Mouse (Mus musculus) heart, embryonic 10.5 days (tissue): ENCODE measurements at regions not wholly inside any gene's neighbourhood (a gene's known extent, or its start where the extent isn't known, plus 50 kb on each side); places are given as distances from the start of the nearest gene placed in this dataset.

Experiments used
- DNase-seq: peaks from one replicate; pipeline ENCODE4 v3.0.0-alpha.2; 2017; ENCODE audit warnings: low spot score
- H3K27ac ChIP-seq: fragments of 300-500 bp; sonication (generic); 2 replicates; pipeline ENCODE4 v1.5.1; 2016; ENCODE audit warnings: mild to moderate bottlenecking
- H3K27me3 ChIP-seq: fragments of 300-500 bp; sonication (generic); 2 replicates; pipeline ENCODE4 v1.6.1; 2016; ENCODE audit warnings: mild to moderate bottlenecking; ENCODE audit not compliant: poor library complexity, insufficient read depth, severe bottlenecking
- H3K36me3 ChIP-seq: fragments of 300-500 bp; sonication (generic); 2 replicates; pipeline ENCODE4 v1.6.1; 2016; ENCODE audit warnings: mild to moderate bottlenecking, moderate library complexity
- H3K4me1 ChIP-seq: fragments of 300-500 bp; sonication (generic); 2 replicates; pipeline ENCODE4 v1.6.1; 2016; ENCODE audit warnings: mild to moderate bottlenecking
- H3K4me3 ChIP-seq: fragments of 300-500 bp; sonication (generic); 2 replicates; pipeline ENCODE4 v1.5.1; 2016; ENCODE audit warnings: mild to moderate bottlenecking, moderate library complexity
- H3K9me3 ChIP-seq: fragments of 300-500 bp; sonication (generic); 2 replicates; pipeline ENCODE4 v1.6.1; 2016; ENCODE audit warnings: mild to moderate bottlenecking, moderate library complexity
- WGBS: fragments of 180-500 bp; shearing (Covaris S2); methylation state at CpG from one replicate; pipeline ENCODE4 v1.1.7; 2016; 5-methylcytosine and 5-hydroxymethylcytosine counted together

DNA sequence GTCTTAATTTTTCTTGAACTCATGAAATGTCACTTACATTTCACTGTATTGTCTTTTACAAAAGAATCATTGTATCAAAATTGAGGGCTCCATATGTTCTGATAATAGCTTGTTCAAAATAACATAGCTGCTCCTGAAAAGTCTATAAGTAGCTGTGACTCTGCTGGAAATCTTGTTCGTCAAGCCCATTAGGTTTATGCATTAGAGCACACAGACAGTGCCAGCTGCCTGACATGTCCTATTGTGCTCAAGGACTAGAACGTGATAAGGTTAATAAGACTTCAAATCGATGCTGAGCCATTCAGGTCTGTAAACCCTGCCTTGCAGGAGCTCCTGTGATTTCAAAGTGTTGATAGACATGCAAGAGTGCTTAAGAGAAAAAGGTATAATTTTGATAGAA is 438.0 kb downstream of the Fam198b start:
- Histone ChIP-seq H3K36me3 (no peaks in the 10 kb centered on the region), H3K9me3 (no peaks in the 10 kb centered on the region), H3K27ac (no peak overlapping the region), H3K27me3 (no peaks in the 10 kb centered on the region), H3K4me1 (no peaks in the 10 kb centered on the region), H3K4me3 (no peak overlapping the region)
- DNase-seq, result no peak
- WGBS, result 70% methylated on average over 3 of the region's 3 CpGs

DNA sequence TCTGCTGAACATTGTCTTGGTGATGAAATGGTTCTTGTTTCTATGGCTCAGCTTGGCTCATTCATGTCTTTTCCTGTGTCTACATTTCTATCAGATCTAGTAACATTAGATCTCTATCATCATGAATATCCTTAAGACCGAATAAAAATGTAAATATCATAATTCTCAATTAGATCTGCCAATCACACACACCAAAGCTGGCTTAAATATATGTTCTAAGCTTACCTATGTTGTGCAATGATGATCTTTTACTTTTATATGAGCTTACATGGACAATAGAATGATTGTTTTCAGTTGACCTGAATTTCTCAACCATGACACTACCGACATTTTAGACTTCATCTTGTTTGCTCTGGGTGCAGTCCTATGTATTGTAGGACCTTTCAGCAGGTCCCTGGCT is 440.4 kb downstream of the Fam198b start:
- H3K9me3 ChIP-seq, result no peaks in the 10 kb centered on the region
- 77% methylated on average over 2 of the region's 2 CpGs for WGBS
- no peak for DNase-seq
- no peak overlapping the region for H3K27ac ChIP-seq
- no peak overlapping the region for H3K4me3 ChIP-seq
- no peaks in the 10 kb centered on the region for H3K4me1 ChIP-seq
- no peaks in the 10 kb centered on the region for H3K36me3 ChIP-seq
- no peaks in the 10 kb centered on the region for H3K27me3 ChIP-seq

DNA sequence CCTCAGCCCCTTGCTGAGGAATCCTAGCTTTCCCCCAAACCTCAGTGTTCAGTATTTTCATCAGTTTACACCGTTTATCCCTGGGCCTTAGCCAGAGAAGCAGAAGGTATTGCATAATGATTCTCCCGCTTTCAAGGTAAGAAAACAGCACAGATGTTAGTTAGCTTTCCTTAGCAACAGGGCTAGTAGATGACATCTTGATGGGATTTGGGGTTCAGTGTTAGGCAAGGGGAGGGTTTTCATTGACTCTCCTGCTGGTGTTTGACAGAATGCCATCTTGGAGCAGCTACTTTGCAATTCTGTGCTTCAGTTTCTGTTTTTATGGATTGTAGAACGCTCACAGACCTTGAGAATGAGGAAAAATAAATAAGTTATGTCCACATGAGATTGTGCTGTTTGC is 447.4 kb downstream of the Fam198b start:
- Histone ChIP-seq H3K36me3 (no peaks in the 10 kb centered on the region), H3K27me3 (no peaks in the 10 kb centered on the region), H3K4me3 (no peak overlapping the region), H3K27ac (no peak overlapping the region), H3K4me1 (no peaks in the 10 kb centered on the region), H3K9me3 (no peaks in the 10 kb centered on the region)
- 74% methylated on average over 3 of the region's 3 CpGs for WGBS
- no peak for DNase-seq

DNA sequence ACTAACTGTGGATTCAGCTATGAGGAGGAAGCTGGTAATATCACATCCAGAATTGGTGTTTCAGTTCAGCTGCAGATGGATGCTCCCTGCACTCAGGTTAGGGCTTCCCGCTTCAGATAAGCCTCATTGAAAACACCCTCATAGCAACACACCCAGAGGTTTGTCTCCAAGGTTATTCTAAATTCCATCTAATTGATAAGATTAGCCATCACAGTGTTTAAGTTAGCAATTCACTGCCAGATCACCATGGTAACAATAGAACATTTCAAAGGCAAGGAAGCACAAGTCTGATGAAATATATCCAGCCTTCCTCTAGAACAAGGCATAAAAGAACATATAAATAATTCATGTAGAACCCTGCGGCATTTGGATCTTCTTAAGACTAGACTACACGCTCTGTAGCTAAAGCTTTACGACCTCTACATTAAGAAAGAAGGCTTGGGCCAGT is 450.1 kb downstream of the Fam198b start:
- no peak overlapping the region for H3K4me3 ChIP-seq
- no peaks in the 10 kb centered on the region for H3K36me3 ChIP-seq
- H3K27me3 ChIP-seq, result no peaks in the 10 kb centered on the region
- DNase-seq, result no peak
- H3K27ac ChIP-seq, result no peak overlapping the region
- H3K4me1 ChIP-seq, result no peaks in the 10 kb centered on the region
- no peaks in the 10 kb centered on the region for H3K9me3 ChIP-seq
- WGBS, result 81% methylated on average over 4 of the region's 4 CpGs

DNA sequence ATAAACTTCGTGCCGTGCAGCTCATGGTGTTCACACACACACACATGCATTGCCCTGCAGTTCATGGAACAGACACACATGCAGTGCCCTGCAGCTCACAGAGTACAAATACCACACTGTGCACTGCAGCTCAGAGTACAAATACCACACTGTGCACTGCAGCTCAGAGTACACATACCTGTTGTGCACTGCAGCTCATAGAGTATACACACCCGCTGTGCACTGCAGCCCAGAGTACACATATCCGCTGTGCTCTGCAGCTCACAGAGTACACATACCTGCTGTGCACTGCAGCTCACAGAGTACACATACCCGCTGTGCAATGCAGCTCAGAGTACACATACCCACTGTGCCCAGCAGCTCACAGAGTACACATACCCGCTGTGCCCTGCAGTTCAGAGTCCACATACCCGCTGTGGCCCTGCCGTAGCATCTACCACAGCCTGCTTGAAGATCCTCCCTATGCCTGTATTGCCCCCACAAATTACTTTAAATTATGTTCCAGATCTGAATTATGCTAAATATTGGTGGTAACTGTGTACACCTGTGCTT is 451.9 kb downstream of the Fam198b start:
- no peaks in the 10 kb centered on the region for H3K36me3 ChIP-seq
- no peak overlapping the region for H3K4me3 ChIP-seq
- H3K9me3 ChIP-seq, result no peaks in the 10 kb centered on the region
- no peak for DNase-seq
- H3K27me3 ChIP-seq, result no peaks in the 10 kb centered on the region
- no peak overlapping the region for H3K27ac ChIP-seq
- no peaks in the 10 kb centered on the region for H3K4me1 ChIP-seq
- 88% methylated on average over 8 of the region's 8 CpGs for WGBS

DNA sequence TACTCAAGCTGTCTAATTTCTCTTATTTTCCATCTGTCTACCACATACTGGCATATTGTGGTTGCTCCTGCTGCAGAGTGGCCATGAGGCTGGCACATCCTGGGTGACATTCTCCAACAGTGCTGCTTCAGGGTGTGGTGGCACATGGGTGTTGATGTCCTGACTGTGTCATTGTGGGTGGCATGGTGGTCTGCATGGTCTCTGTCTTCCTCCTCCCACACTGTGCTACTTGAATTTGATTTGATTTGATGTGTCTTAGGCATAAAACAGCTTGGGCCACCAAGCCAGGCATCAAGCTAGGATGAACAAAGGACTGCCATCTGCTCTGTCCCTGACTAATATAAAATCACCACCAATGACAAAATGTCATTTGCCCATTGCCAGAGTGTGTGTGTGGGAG is 434.7 kb downstream of the Gria2 start:
- Histone ChIP-seq H3K36me3 (no peaks in the 10 kb centered on the region), H3K9me3 (no peaks in the 10 kb centered on the region), H3K4me1 (no peaks in the 10 kb centered on the region), H3K4me3 (no peak overlapping the region), H3K27ac (no peak overlapping the region), H3K27me3 (no peaks in the 10 kb centered on the region)
- no peak for DNase-seq

DNA sequence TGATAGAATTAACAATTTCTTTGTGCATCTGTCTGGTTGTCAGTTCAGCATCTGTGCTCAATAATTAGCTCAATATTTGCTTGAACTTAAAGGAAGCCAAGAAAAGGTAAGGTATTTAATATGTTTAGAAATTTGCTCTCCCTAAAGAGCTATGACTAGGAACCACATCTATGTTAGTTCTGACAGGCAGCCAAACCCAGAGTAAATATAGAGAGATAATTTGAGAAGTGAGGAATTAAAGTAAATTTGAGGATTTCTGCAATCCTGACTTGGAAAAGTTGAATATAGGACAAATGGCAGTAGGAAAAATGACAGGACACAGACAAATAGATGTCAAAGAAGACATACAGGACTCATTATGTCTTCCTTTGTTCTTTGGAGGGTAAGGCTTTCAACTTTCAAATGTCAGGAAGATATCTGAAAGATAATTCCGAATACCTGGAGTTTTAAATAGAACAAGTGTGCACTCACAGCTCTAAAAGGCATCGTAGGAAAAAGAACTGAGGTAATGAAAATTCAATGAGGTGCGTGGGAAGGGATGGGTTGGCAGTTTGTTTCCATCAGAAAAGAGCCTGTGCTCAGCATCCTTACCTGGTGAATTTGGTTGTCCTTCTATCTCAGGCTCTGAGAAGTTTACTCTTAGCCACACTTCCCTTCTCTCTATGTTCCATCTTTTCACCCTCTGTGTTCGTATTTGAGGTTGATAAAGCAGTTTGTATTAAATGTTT is 433.3 kb downstream of the Gria2 start:
- WGBS, result 77% methylated on average over 4 of the region's 4 CpGs
- H3K9me3 ChIP-seq, result no peaks in the 10 kb centered on the region
- H3K36me3 ChIP-seq, result no peaks in the 10 kb centered on the region
- DNase-seq, result no peak
- H3K27ac ChIP-seq, result no peak overlapping the region
- H3K27me3 ChIP-seq, result no peaks in the 10 kb centered on the region
- H3K4me1 ChIP-seq, result no peaks in the 10 kb centered on the region
- H3K4me3 ChIP-seq, result no peak overlapping the region

DNA sequence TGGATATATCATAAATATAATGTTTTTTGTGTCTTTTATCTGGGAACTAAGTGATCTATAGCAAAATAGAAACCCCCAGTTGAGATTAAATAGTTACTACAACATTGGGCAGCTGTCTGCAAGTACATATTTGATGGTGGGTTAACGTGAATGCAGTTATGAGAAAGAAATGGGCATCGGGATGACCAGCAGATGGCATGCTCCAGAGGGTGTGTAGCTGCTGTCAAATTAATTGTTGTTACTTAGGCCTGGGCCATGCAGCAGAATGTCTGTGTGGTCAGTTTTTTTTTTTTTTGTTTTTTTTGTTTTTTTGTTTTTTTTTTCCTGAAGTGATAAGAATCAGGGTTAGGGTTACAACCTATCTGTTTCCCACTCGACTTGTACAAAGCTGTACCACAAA is 430.2 kb downstream of the Gria2 start:
- no peak overlapping the region for H3K4me3 ChIP-seq
- H3K4me1 ChIP-seq, result no peaks in the 10 kb centered on the region
- H3K27ac ChIP-seq, result no peak overlapping the region
- no peaks in the 10 kb centered on the region for H3K9me3 ChIP-seq
- WGBS, result 66% methylated on average over 3 of the region's 3 CpGs
- no peak for DNase-seq
- H3K27me3 ChIP-seq, result no peaks in the 10 kb centered on the region
- no peaks in the 10 kb centered on the region for H3K36me3 ChIP-seq

DNA sequence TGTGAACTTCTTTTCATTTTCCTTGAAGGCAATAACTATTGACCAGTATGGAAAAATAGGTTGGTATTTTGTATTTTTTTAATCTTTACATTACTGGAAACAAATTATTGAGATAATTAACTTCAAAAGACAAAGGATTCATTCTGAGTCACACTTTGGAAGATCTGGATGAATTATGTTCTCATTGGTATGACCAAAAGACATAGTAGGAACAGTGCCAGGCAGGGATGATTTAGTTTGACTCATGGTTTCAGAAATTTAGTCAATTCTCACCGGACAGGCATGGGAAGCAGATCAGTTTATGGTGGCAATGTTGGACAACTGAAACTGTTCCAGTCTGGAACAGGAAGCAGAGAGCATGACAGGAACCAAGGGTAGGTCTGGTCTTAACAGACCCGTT is 416.6 kb downstream of the Gria2 start:
- 82% methylated on average over 2 of the region's 2 CpGs for WGBS
- no peaks in the 10 kb centered on the region for H3K4me1 ChIP-seq
- no peak for DNase-seq

DNA sequence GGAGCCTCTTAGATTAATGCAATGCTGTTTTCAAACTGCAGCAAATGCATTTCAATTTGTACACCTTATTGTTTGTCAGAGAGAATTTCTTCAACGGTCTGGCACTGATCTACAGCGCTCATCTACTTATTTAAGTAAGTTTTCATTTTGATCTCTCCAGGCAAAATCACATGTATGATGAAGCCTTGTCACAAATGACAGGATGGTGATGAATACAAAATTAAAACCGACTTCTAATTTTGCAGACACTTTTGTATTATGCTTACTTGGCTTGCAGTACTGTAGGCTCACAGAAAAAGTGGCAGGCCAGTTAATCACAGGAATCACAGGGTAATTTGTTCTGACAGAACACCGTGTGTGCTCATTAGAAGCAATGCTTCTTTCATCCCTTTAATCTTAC is 406.4 kb downstream of the Gria2 start:
- Histone ChIP-seq H3K36me3 (no peaks in the 10 kb centered on the region), H3K27me3 (no peaks in the 10 kb centered on the region), H3K4me1 (no peaks in the 10 kb centered on the region), H3K4me3 (no peak overlapping the region), H3K9me3 (no peaks in the 10 kb centered on the region), H3K27ac (no peak overlapping the region)
- WGBS, result 72% methylated on average over 4 of the region's 4 CpGs
- no peak for DNase-seq

More for the DNA sequence above, 416.6 kb downstream of the Gria2 start:
- Histone ChIP-seq H3K36me3 (no peaks in the 10 kb centered on the region), H3K4me3 (no peak overlapping the region), H3K9me3 (no peaks in the 10 kb centered on the region), H3K27me3 (no peaks in the 10 kb centered on the region), H3K27ac (no peak overlapping the region)

DNA sequence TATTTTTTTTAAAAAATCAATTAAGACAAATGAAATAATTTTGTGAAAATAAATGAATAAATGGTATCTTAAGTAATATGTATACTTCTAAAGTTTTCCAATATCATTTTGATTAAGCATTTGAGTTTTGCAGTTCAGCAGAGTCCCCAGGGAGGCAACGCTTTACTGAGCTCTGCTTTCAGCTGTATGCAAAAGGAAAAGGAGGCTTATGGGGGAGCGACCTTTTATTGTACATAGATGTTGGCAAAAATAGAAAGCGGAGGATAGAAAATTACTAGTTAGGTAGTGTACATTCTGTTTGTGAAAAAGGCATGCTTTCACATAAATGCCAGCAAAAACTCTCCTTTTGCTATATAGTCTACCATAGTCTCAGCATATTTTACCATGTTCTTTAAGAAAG is 382.2 kb downstream of the Gria2 start:
- no peak for DNase-seq
- no peaks in the 10 kb centered on the region for H3K27me3 ChIP-seq

DNA sequence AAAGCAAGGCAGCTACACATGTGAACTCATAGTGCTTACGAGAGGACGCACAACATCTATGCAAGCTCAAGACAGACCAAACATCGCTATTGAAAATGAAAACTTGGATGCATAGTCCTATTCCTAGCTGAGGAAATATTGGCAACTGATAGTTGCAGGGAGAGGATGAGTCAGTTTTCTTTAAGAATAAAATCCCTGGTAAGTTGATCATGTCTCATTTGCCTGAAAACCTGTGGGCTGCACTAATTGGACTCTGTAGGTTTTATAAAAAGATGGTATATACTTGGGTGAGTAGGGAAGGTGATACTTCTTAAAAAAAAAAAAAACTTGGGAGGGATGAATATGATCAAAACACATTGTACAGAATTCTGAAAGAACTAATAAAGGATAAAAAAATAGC is 381.2 kb downstream of the Gria2 start:
- WGBS, result 89% methylated on average over 3 of the region's 3 CpGs
- no peaks in the 10 kb centered on the region for H3K27me3 ChIP-seq
- H3K4me1 ChIP-seq, result no peaks in the 10 kb centered on the region
- no peaks in the 10 kb centered on the region for H3K9me3 ChIP-seq
- no peak overlapping the region for H3K4me3 ChIP-seq
- no peak for DNase-seq
- no peak overlapping the region for H3K27ac ChIP-seq
- H3K36me3 ChIP-seq, result no peaks in the 10 kb centered on the region

More for the DNA sequence above, 382.2 kb downstream of the Gria2 start:
- H3K27ac ChIP-seq, result no peak overlapping the region
- no peaks in the 10 kb centered on the region for H3K36me3 ChIP-seq
- no peaks in the 10 kb centered on the region for H3K4me1 ChIP-seq
- no peaks in the 10 kb centered on the region for H3K9me3 ChIP-seq
- 81% methylated on average over 3 of the region's 3 CpGs for WGBS
- H3K4me3 ChIP-seq, result no peak overlapping the region

DNA sequence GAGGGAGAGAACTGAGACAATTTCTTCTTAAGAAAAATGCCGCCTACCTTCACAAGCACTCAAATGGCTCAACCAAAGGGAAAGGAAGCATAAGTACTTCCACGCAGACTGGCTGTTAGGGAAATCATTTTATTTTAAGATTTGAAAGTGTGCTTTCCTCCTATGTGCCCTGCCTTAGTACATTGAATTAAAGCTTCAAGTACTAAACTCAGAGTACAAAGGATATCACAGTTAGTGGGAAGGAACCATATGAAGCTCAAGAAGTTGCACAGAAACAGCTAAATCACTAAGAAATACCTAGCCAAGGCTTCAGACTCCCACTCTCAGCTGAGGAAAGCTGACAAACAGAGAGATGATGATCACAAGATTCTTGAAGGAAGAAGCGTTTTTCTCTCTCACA is 380.5 kb downstream of the Gria2 start:
- Histone ChIP-seq H3K27me3 (no peaks in the 10 kb centered on the region), H3K4me1 (no peaks in the 10 kb centered on the region), H3K9me3 (no peaks in the 10 kb centered on the region), H3K27ac (no peak overlapping the region), H3K4me3 (no peak overlapping the region), H3K36me3 (no peaks in the 10 kb centered on the region)
- DNase-seq, result no peak
- WGBS, result 70% methylated on average over 3 of the region's 3 CpGs

DNA sequence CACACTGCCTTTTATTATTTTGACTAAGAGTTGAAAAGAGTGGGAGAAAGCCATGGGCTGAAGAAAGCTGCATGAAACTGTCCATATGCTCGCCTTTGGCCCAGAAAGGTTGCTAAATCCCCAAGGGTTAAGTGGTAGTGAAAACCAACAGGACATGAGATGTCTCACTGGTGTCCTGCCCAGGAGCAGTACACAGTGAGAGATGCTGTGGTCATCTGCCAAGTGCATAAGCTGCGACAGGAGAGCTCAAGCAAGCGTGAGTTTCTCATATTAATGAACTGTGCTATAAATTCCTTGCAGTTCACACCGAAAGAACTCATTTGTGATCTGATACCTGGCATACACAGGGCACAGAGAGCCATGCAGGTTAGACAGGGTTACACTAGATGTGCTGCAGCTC is 380.0 kb downstream of the Gria2 start:
- 78% methylated on average over 4 of the region's 4 CpGs for WGBS
- DNase-seq, result no peak
- Histone ChIP-seq H3K4me3 (no peak overlapping the region), H3K4me1 (no peaks in the 10 kb centered on the region), H3K27me3 (no peaks in the 10 kb centered on the region), H3K27ac (no peak overlapping the region), H3K9me3 (no peaks in the 10 kb centered on the region), H3K36me3 (no peaks in the 10 kb centered on the region)
